Mouse (Mus musculus) cerebellum, adult 2 months (tissue): ENCODE data around the gene Zfp292.

Source experiments
- CTCF ChIP-seq: fragments of 200-500 bp; IDR thresholded peaks from 2 replicates; pipeline ENCODE4 v1.5.1; 2011; ENCODE audit warnings: low read depth, mild to moderate bottlenecking, control low read depth, low read length, moderate library complexity, borderline replicate concordance; ENCODE audit not compliant: insufficient read depth
- POLR2A ChIP-seq: fragments of 200-500 bp; IDR thresholded peaks from 2 replicates; pipeline ENCODE4 v1.6.1; 2011; ENCODE audit warnings: low read length, control low read depth, borderline replicate concordance; ENCODE audit not compliant: insufficient read depth

DNA sequence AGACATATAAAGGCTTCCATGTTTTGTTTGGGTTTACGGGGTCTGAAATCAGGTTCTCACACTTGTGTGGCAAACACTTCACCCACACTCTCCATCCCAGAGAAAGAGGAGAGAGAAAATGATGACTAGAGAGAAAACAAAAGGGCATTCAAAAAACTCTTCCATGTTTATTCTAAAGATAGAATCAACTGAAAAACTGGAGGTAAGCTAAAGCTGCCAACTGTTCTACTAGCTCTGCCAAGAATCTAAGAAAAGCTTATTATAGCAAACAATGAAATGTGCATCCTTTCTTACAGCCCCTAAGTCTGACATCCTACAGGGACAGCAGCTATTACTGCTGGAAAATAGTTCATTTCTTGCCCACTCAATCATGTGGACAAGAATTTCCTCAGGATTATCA lies 58.9 kb downstream of the Zfp292 start:
- TF ChIP-seq CTCF (no peak), POLR2A (no peak)
